Mouse (Mus musculus): ENCODE measurements at regions not wholly inside any gene's neighbourhood (a gene's known extent, or its start where the extent isn't known, plus 50 kb on each side); places are given as distances from the start of the nearest gene placed in this dataset.

- DNase-seq = no peak
Measured at GRCm38 (mm10) chr2:128407076-128407475, 183.9 kb upstream of the Spdye4c start.

DNA sequence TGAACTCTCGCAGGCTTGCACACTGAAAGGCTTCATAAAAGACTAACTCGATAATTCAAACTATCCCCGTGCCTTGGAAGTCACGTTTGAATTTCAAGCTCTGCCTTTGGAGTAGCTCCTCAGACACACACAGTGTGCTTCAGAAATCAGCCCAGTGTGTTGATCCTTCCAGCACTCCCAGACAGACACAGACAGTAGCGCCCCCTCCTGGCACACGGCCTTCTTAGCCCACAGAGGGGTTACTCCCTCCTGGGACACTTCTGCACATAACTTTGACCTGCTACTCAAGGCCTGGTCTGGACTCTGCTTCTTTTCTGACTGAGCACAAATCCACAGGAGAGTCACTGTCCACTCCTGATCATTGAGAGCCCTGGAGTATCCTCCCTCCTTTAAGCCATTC, 182.3 kb upstream of the Spdye4c start:
- peak; percentile 94 for DNase-seq

DNA sequence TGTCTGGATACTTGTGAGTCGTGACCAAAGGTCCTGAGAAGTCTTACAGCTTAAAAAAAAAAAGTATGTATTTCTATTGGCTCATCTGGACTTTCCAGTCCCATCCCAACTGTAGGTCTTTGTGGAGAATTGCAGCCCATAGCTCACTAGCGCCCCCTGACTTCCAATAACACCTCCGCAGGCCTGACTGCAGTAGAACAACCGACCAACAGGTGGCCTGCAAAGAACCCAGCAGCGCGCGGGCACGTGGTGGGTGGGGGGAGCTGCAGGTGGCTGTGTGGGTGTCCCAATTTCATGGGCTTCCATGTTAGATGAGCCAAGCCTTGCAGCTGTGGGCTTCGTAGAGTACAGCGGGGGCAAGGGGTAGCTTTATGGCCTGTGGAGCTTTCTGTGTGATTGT, 178.7 kb upstream of the Spdye4c start:
- peak; percentile 95 for DNase-seq

GRCm38 (mm10) chr2:128412974-128413373, 178.0 kb upstream of the Spdye4c start:
- DNase-seq = peak; percentile 84

DNA sequence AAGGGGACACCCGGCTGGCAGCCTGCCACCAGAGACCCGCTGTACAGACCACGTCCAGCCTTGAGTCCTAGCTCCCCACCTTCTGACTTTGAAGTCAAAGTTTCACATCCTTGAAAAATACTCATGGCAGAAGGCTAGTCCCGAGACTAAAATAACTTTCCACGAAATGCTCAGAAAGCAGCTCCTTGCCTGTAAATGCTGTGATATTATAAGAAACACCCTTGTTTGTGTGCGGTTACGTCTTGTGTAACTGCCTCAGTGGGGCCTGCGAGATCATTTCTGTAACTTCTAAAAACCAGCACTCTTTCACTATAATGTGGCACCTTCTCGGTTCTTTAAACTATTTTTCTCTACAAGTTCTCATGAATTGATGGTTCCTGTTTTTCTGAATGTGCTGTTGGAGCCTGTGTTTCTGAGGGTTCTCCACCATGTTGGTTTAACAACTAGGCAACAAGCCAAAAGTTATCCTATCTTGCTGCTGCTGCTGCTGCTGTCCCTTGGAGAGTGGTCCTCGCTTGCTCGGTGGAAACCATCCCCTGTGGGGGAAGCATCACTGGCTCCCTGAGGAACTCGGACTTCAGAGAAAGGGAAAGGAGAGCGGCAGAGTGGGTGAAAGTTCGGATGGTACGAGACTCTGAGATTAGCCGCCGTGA, 176.3 kb upstream of the Spdye4c start:
- DNase-seq = peak; percentile 88

- no peak for DNase-seq
Measured at GRCm38 (mm10) chr2:128416416-128416815, 174.6 kb upstream of the Spdye4c start.

- no peak for DNase-seq
Measured at GRCm38 (mm10) chr2:128418960-128419359, 172.0 kb upstream of the Spdye4c start.

DNA sequence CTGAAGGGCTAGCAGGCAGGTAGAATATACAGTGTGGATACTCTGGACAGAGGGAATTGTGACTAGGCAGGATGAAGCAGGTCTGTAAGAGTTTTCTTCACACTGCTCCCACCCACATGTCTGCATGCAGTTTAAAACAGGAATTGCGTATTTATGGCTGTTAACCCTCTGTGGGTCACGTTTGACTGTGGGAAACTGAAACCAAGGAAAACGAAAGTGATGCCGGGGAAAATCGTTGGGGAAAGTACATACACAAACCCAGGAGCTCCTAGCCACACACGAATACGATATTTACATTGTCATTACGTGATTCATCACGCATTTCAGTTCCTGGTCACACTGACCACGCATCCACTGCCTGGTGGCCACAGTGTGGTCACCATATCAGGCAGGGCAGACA, 170.6 kb upstream of the Spdye4c start:
- no peak for DNase-seq

DNA sequence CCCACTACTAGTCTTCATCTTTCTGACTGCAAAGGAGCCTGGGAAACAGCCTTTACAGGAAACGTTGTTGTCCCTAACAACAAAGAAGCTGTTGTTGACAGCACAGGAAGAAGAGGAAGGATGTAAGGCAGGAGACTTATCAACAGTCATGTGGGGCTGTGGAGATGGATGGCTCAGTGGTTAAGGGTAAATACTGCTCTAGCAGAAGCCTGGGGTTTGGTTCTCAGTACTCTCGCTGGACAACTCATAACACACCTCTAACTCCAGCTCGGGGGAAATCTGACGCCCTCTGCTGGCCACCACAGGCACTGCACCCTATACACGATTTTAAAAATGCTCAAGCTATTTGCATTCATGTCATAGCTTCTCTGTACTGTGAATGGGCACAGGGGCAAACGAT, 168.3 kb upstream of the Spdye4c start:
- no peak for DNase-seq

- no peak for DNase-seq
Measured at GRCm38 (mm10) chr2:128424236-128424635, 166.8 kb upstream of the Spdye4c start.

DNA sequence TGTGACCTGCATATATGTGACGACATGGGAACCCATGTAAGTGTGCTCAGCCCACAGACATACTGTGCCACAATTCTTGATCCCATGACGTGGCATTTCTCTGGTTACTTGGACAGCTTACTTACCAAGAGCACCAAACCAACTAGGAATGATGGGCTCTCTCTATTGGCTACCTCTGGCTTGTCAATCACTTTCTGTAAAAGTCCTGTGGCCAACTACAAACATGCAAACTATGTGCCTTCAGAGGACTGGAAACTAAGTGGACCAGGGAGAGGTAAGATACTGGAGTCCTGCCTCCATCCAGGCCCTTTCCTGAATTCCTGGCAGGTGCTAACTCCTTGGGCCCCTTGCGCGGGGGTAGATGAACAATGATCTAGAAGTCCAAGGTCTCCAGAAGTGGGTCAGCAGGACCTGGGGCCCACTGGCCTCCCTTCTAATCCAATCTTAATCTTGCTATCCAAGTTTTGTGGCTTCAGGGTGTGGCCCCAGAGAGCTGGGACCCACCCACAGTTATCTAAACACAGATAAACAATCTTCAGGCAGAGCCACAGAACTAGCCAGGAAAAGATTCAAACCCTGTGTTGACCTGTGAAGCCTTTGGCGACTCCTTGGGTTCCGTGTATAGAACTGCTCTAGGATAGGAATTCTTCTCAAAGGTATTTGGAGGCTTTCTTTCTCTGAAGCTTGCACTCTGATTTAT, 163.7 kb upstream of the Spdye4c start:
- no peak for DNase-seq

DNA sequence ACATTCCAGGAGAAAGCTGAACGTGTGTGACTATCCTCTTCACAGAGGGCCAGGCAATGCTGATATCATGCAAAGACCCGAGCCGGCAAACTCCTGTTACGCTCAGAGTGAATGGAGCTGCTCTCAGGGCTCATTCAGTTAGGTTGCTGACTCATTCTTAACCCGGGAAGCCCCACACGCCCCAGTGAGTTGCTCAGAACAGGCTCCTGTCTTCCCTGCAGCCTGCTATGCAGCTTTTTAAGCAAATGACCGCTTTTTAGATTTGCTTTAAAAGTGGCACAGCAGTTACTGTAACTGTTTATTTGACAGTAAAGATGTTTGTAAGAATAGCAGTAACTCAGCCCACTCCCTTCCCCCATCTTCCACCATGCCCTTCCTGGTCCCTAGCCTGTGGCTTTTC, 162.9 kb upstream of the Spdye4c start:
- no peak for DNase-seq

DNA sequence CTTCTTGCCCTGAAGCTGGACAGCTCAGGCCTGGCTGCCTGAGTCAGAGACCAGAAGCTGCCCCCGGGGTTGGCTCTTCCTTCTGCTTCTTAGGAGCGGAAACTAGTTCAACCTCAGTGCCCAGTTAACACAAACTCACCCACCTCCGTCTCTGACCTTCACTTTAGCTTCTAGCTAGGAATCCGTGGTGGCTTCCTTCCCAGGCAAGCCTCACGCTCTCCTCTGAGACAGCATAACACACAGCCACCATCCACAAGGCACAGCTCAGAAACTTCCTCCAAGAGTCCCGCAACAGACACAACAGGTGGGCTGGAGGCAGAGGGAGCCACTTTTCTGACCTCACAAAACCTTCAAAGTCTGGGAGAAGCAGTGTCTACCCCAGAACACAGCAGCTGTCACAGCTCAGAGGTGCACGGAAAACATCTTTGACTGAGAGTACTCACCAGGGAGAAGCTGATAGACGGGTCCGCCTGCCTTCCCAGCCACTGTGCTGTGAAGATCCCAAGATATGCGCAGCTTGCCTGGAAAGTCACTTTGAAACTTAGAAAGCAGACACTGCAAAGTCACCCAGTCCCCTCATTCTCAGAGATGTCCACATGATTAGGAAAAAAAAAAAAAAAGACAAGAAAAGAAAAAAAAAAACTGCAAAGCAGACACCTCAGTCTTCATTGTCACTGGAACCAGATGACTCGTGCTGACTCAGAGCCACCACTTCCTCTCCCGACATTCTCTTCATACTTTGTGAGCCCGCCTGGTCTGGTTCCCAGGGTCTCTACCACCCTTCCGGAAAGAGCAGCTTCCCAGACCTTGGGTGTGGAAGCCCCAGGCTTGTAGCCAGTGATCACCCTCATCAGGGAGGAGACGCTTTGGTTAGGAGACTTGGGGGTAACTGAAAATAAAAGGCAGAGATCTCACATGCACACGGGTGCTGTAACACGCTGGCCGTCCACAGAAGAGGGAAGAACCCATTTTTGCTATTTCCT, 162.1 kb upstream of the Spdye4c start:
- peak; percentile 98 for DNase-seq

DNA sequence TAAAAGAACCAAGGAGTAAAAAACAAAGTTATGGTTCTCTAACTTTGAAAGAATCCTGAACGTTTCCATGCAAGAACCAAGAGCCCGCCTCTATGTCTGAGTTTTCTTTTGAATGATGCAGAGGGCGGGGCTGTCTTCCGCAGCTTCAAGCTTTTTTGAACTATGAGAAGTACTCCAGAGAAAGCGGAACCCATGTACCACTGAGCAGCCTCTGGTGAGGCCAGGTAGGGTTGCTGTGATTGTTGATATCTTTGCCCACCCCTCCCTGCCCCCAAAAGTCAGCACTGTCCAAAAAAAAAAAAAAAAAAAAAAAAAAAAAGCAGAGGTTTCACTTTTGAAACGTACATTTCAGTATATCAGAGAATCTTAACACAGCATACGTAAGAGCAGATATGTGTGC, 161.2 kb upstream of the Spdye4c start:
- peak; percentile 95 for DNase-seq

- no peak for DNase-seq
Measured at GRCm38 (mm10) chr2:128430776-128431291, 160.2 kb upstream of the Spdye4c start.

DNA sequence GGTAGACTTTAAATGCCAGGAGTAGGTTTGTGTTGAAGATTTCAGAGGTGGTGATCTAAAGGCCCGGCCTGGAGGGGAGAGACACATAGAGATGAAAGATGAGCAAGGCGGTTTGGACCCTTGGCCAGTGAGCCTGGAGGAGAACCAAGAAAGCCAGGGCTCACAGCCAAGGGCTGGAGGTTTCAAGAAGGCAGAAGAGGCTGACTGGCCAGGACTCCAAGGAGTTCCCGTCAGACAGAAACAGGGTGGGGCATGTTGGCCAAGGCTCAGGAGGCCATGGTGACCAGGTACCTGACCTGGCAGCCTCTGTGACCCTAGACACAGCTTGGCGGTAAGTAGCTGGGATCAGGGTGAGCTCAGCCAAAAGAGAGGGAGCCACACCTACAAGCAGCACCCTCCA, 159.3 kb upstream of the Spdye4c start:
- DNase-seq = peak; percentile 94

DNA sequence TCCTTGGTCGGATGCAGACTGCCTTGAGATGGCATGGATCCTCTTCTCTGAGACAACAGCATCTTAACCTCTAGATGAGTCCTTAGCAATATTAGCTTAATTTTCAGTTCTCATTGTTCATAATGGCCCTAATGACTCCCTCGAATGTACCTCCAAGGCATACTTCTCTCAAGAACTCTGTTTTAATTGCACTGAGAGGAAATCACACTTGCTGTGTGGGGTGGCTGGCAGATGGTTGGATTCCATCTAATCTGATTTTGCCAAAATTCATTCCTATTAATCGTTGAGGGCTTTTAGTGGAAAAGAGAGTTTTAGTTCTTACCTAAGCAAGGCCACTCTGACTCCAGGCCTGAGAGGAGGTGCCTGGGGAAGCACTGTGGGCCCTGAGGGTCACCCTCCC, 158.3 kb upstream of the Spdye4c start:
- DNase-seq = no peak

GRCm38 (mm10) chr2:128433553-128434081, 157.4 kb upstream of the Spdye4c start:
- no peak for DNase-seq

DNA sequence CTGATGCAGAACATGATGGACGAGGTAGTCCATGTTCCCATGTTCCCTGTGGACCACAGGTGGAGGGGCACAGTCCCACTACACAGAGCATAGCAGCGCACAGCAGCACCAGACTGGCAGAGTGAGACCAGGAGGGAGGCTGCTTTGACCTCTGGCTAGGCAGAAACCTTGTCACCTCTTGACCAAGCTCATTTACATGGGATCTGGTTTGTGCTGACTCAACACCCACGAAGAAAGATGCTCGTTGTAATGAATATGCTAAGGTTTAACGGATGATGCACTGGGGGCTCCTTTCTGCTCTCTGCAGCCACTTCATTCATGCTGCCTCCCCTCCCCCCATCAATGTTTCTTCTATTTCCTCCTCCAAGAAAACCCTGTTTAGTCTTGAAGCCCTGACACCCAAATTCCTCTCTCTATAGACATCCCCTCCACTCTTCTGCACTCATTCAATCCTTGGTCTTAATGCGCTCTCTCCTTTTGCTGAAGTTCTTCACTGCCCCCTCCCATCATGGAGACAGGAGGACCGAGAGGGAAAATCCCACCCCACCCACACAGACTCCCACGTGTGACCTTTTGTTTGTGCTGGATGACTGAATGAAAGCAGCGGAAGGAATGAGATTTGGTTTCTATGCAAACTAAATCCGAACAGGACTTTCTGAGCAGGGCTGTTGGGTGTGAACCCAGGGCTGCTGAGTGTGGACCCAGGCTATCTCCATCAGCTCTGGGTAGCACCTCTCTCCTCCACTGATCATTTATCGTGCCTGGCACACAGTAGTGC, 156.6 kb upstream of the Spdye4c start:
- peak; percentile 87 for DNase-seq

DNA sequence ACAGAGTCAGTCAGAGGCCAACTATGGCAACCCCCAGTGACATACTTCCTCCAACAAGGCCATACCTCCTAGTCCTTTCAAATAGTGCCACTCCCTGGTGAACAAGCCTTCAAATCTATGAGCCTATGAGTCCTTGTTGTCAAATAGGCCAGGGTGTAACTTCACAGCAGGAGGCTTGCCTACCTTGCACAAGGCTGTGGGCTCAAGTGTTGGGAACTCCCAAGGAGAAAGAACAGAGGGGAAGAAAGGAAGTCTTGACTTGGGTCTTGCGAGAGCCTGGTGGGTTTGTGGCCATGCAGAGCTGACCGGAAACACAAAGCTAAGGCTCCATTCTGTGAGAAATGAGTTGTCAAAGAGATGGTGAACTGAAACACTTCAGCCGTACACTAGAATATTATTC, 154.6 kb upstream of the Spdye4c start:
- no peak for DNase-seq

DNA sequence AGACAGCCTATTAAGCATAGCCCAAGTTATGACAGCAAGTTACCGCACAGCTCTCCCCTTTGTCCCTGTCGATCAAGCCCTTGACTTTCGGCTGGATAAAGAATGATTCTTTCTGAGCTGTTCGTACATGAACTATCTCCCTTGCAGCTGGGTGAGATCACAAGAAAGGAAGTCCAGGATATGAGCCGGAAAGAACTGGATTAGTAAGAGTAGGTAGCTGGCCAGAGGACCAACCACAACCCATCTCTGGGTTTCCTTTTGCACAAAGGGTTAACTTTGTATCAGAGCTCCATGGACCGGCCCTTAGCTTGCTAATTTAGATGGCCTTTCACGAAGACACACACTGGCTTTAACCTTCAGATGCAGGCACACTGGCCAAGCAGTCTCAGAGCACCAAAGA, 153.3 kb upstream of the Spdye4c start:
- DNase-seq = no peak

GRCm38 (mm10) chr2:128438161-128438822, 152.7 kb upstream of the Spdye4c start:
- DNase-seq = no peak
